Comparison of ENCODE assay signal across 21 mouse cellular contexts in genomic region chr9:16026054-16026453, GRCm38 (mm10).
DNase-seq lines count a peak whose midpoint lies in the region; ATAC-seq and TF ChIP-seq lines count a peak whose summit lies in the region.
"Had no signal": no experiment of that assay in that cellular context is flagged by ENCODE, and none has a peak within 500 bp of the region (broad histone marks: within the 10 kb centered on the region; RNA-seq: fewer than 3 reads in every experiment).

No protein-coding gene starts in this region.

- no peak overlapping the region for H3K27ac ChIP-seq in forebrain, embryonic 13.5 days
- no peak overlapping the region for H3K27ac ChIP-seq in forebrain, embryonic 12.5 days
- H3K27ac ChIP-seq in forebrain, embryonic 15.5 days (replicated peaks) = peak overlapping the region; percentile 50; the same call in 1 of the 2 replicates
- H3K27ac ChIP-seq: heart, embryonic 13.5 days; midbrain, embryonic 15.5 days had no signal

- DNase-seq in layer of hippocampus, adult 9-11 months = peak; percentile 26
- no peak for DNase-seq in layer of hippocampus, postnatal 25 days (ENCODE audit: extremely low spot score in 1 of 2, low spot score in 1 of 2)
- DNase-seq in spleen, postnatal 10 days (ENCODE audit: low spot score in 2 of 2) = no peak
- DNase-seq in lung, adult 2 months = no peak
- DNase-seq: adrenal gland, postnatal 25 days; cerebellum, adult 18-20 months; cerebellum, postnatal 25 days; embryo, embryonic 11 days; gastrocnemius, postnatal 14 days; heart, adult 18-20 months; liver, postnatal 0 days; lung, postnatal 14 days; retina, postnatal 1 day; thymus, postnatal 14 days had no signal

- 24% methylated on average over 4 of the region's 4 CpGs for WGBS in forebrain, embryonic 13.5 days
- 47% methylated on average over 4 of the region's 4 CpGs for WGBS in forebrain, embryonic 12.5 days
- 24% methylated on average over 4 of the region's 4 CpGs for WGBS in forebrain, embryonic 15.5 days
- WGBS in lung, adult 2 months = 44% methylated on average over 4 of the region's 4 CpGs

- peak; percentile 52; the same call in 1 of the 2 replicates for ATAC-seq in forebrain, embryonic 13.5 days
- ATAC-seq in forebrain, embryonic 12.5 days (ENCODE audit: low FRiP score) = no peak
- no peak; the same call in 1 of the 2 replicates for ATAC-seq in forebrain, embryonic 15.5 days (replicated peaks)
- ATAC-seq: hindbrain, embryonic 16.5 days; intestine, embryonic 16.5 days; liver, postnatal 0 days; midbrain, embryonic 15.5 days had no signal

- TF ChIP-seq CTCF in lung, adult 2 months (IDR thresholded peaks at IDR 0.05; ENCODE audit: insufficient read depth, low read length) = no peak

- H3K36me3 ChIP-seq in forebrain, embryonic 13.5 days (ENCODE audit: poor library complexity, severe bottlenecking) = no peaks in the 10 kb centered on the region
- no peaks in the 10 kb centered on the region for H3K36me3 ChIP-seq in forebrain, embryonic 12.5 days (replicated peaks)
- H3K36me3 ChIP-seq in forebrain, embryonic 15.5 days = no peaks in the 10 kb centered on the region
- H3K36me3 ChIP-seq: heart, embryonic 13.5 days; midbrain, embryonic 15.5 days had no signal

- H3K9me3 ChIP-seq in forebrain, embryonic 13.5 days (replicated peaks) = no peaks in the 10 kb centered on the region
- H3K9me3 ChIP-seq in forebrain, embryonic 12.5 days = no peaks in the 10 kb centered on the region
- H3K9me3 ChIP-seq in forebrain, embryonic 15.5 days = no peaks in the 10 kb centered on the region
- H3K9me3 ChIP-seq: heart, embryonic 13.5 days; midbrain, embryonic 15.5 days had no signal

- TF ChIP-seq POLR2A in lung, adult 2 months (IDR thresholded peaks at IDR 0.05; ENCODE audit: borderline replicate concordance, extremely low read depth, low read depth, low read length) = no peak

- H3K4me3 ChIP-seq in forebrain, embryonic 13.5 days = no peak overlapping the region
- H3K4me3 ChIP-seq in forebrain, embryonic 12.5 days (replicated peaks) = no peak overlapping the region
- H3K4me3 ChIP-seq in forebrain, embryonic 15.5 days = no peak overlapping the region
- H3K4me3 ChIP-seq in lung, adult 2 months (replicated peaks; ENCODE audit: extremely low read depth, low read depth, low read length) = no peak overlapping the region
- H3K4me3 ChIP-seq: heart, embryonic 13.5 days; midbrain, embryonic 15.5 days had no signal

- no peak overlapping the region for H3K9ac ChIP-seq in forebrain, embryonic 13.5 days
- no peak overlapping the region for H3K9ac ChIP-seq in forebrain, embryonic 12.5 days
- no peak overlapping the region for H3K9ac ChIP-seq in forebrain, embryonic 15.5 days (replicated peaks)
- H3K9ac ChIP-seq: heart, embryonic 13.5 days; liver, postnatal 0 days; midbrain, embryonic 15.5 days had no signal

- no peak overlapping the region for H3K4me2 ChIP-seq in forebrain, embryonic 13.5 days
- no peak overlapping the region for H3K4me2 ChIP-seq in forebrain, embryonic 12.5 days
- H3K4me2 ChIP-seq in forebrain, embryonic 15.5 days (replicated peaks) = no peak overlapping the region
- H3K4me2 ChIP-seq: heart, embryonic 13.5 days; midbrain, embryonic 15.5 days had no signal

- no peaks in the 10 kb centered on the region for H3K27me3 ChIP-seq in forebrain, embryonic 13.5 days
- H3K27me3 ChIP-seq in forebrain, embryonic 12.5 days = no peaks in the 10 kb centered on the region
- no peaks in the 10 kb centered on the region for H3K27me3 ChIP-seq in forebrain, embryonic 15.5 days
- H3K27me3 ChIP-seq: heart, embryonic 13.5 days; midbrain, embryonic 15.5 days had no signal

- H3K4me1 ChIP-seq in forebrain, embryonic 13.5 days = peaks cover 19% of the 10 kb centered on the region; the same call in 1 of the 2 replicates
- peaks cover 10% of the 10 kb centered on the region; the same call in 1 of the 2 replicates for H3K4me1 ChIP-seq in forebrain, embryonic 12.5 days
- peaks cover 31% of the 10 kb centered on the region for H3K4me1 ChIP-seq in forebrain, embryonic 15.5 days
- no peaks in the 10 kb centered on the region for H3K4me1 ChIP-seq in lung, adult 2 months (ENCODE audit: control insufficient read depth, insufficient read depth, low read length)
